Mouse (Mus musculus) kidney, adult 2 months (tissue): ENCODE results near the gene Esyt2. TPM values are rescaled to one million over a fixed set of nuclear protein-coding genes. Genes with fewer than 3 reads are reported as not detected.

Source experiments
- DNase-seq: peaks from one replicate; pipeline ENCODE4 v3.0.0; 2021
- H3K27ac ChIP-seq: fragments of 200-500 bp; 2 replicates; pipeline ENCODE4 v1.5.1; 2012; ENCODE audit warnings: low read depth, low read length, control low read depth, inconsistent platforms; ENCODE audit not compliant: insufficient read depth
- H3K27me3 ChIP-seq: fragments of 200-500 bp; replicated peaks from 2 replicates; pipeline ENCODE4 v1.6.1; 2012; ENCODE audit warnings: mild to moderate bottlenecking, moderate library complexity, low read length, inconsistent platforms; ENCODE audit not compliant: control insufficient read depth, insufficient read depth
- H3K36me3 ChIP-seq: fragments of 200-500 bp; 2 replicates; pipeline ENCODE4 v1.6.1; 2012; ENCODE audit warnings: mild to moderate bottlenecking, moderate library complexity, low read length, inconsistent platforms; ENCODE audit not compliant: control insufficient read depth, insufficient read depth
- H3K4me1 ChIP-seq: fragments of 200-500 bp; 2 replicates; pipeline ENCODE4 v1.6.1; 2011; ENCODE audit warnings: low read length; ENCODE audit not compliant: control insufficient read depth, insufficient read depth
- H3K4me3 ChIP-seq: fragments of 200-500 bp; 2 replicates; pipeline ENCODE4 v1.5.1; 2011; ENCODE audit warnings: mild to moderate bottlenecking, low read depth, low read length, control low read depth; ENCODE audit not compliant: insufficient read depth
- CTCF ChIP-seq: fragments of 200-500 bp; conservative IDR thresholded peaks from 2 replicates; pipeline ENCODE4 v1.5.1; 2011; ENCODE audit warnings: low read depth, mild to moderate bottlenecking, control low read depth, low read length, moderate library complexity, mixed read lengths; ENCODE audit not compliant: insufficient read depth, insufficient read length
- POLR2A ChIP-seq: fragments of 200-500 bp; IDR thresholded peaks from one replicate; pipeline ENCODE4 v1.6.1; 2011; ENCODE audit warnings: low read depth, low read length, control low read depth
- WGBS: fragments of 180-500 bp; shearing (Covaris S2); methylation state at CpG from one replicate; pipeline ENCODE4 v1.1.7; 2018; 5-methylcytosine and 5-hydroxymethylcytosine counted together
- polyA plus RNA-seq: library from polyadenylated mRNA; depleted of rRNA; stranded (reverse); fragments of >200 nt; gene quantifications from 2 replicates; pipeline ENCODE4 v1.2.3, GENCODE M21; 2012; rRNA removed

The Esyt2 gene
- polyA plus RNA-seq, result 6.8 and 8.8 TPM in 2 replicates

GRCm38 (mm10) chr12:116280653-116281364 lies at the start of gene Esyt2:
TSS of gene Esyt2 (plus strand) at chr12:116281196.
- Histone ChIP-seq H3K36me3 (no peaks in the 10 kb centered on the region), H3K27ac (peak within 1 kb of the TSS; percentile 95), H3K4me3 (peak within 1 kb of the TSS; percentile 85), H3K4me1 (peaks cover 3% of the 10 kb centered on the region; the same call in 1 of the 2 replicates), H3K27me3 (no peaks in the 10 kb centered on the region)
- DNase-seq, result peak; percentile 100
- WGBS, result under 1% methylated on average over 68 of the region's 68 CpGs
- TF ChIP-seq POLR2A, result peak; percentile 79
- TF ChIP-seq CTCF, result peak; percentile 24; the same call in 1 of the 2 replicates

GRCm38 (mm10) chr12:116231612-116232011 lies 49.4 kb upstream of the Esyt2 start:
- no peaks in the 10 kb centered on the region for H3K27me3 ChIP-seq
- peak; percentile 95 for DNase-seq
- H3K4me3 ChIP-seq, result peak overlapping the region; percentile 15; the same call in 1 of the 2 replicates
- H3K4me1 ChIP-seq, result peaks cover 3% of the 10 kb centered on the region; the same call in 1 of the 2 replicates
- TF ChIP-seq CTCF (no peak), POLR2A (no peak)
- no peaks in the 10 kb centered on the region for H3K36me3 ChIP-seq
- 13% methylated on average over 12 of the region's 12 CpGs for WGBS
- peak overlapping the region; percentile 61; the same call in 1 of the 2 replicates for H3K27ac ChIP-seq

GRCm38 (mm10) chr12:116232061-116232460 lies 48.9 kb upstream of the Esyt2 start:
- 0 out of 2 replicates have a peak overlapping the region, but pooled peaks have one; percentile 61 for H3K27ac ChIP-seq
- 80% methylated on average over 1 of the region's 1 CpGs for WGBS
- no peaks in the 10 kb centered on the region for H3K27me3 ChIP-seq
- no peaks in the 10 kb centered on the region for H3K36me3 ChIP-seq
- H3K4me3 ChIP-seq, result no peak overlapping the region
- TF ChIP-seq POLR2A, result no peak
- no peak for TF ChIP-seq CTCF
- H3K4me1 ChIP-seq, result peaks cover 3% of the 10 kb centered on the region; the same call in 1 of the 2 replicates
- DNase-seq, result no peak

- peak; percentile 17 for DNase-seq
- H3K4me3 ChIP-seq, result no peak overlapping the region
- WGBS, result 70% methylated on average over 4 of the region's 4 CpGs
- H3K36me3 ChIP-seq, result 0 out of 2 replicates have a peak, but pooled peaks cover 1% of the 10 kb centered on the region
- no peaks in the 10 kb centered on the region for H3K27me3 ChIP-seq
- H3K27ac ChIP-seq, result no peak overlapping the region
- TF ChIP-seq POLR2A (no peak), CTCF (0 out of 2 replicates have a peak, but pooled peaks have one; percentile 21)
- peaks cover 3% of the 10 kb centered on the region; the same call in 1 of the 2 replicates for H3K4me1 ChIP-seq
Measured at GRCm38 (mm10) chr12:116235356-116235755, 45.6 kb upstream of the Esyt2 start.

- Histone ChIP-seq H3K27ac (no peak overlapping the region), H3K27me3 (no peaks in the 10 kb centered on the region), H3K4me3 (no peak overlapping the region), H3K4me1 (peaks cover 2% of the 10 kb centered on the region; the same call in 1 of the 2 replicates), H3K36me3 (0 out of 2 replicates have a peak, but pooled peaks cover 1% of the 10 kb centered on the region)
- no peak for TF ChIP-seq CTCF
- no peak for TF ChIP-seq POLR2A
- no peak for DNase-seq
- WGBS, result 85% methylated on average over 3 of the region's 3 CpGs
Measured at GRCm38 (mm10) chr12:116236658-116237057, 44.3 kb upstream of the Esyt2 start.

- Histone ChIP-seq H3K27ac (no peak overlapping the region), H3K4me1 (no peaks in the 10 kb centered on the region), H3K36me3 (0 out of 2 replicates have a peak, but pooled peaks cover 1% of the 10 kb centered on the region), H3K4me3 (no peak overlapping the region), H3K27me3 (no peaks in the 10 kb centered on the region)
- no peak for DNase-seq
- no peak for TF ChIP-seq POLR2A
- TF ChIP-seq CTCF, result no peak
Measured at GRCm38 (mm10) chr12:116238370-116238769, 42.6 kb upstream of the Esyt2 start.

GRCm38 (mm10) chr12:116238803-116239202 lies 42.2 kb upstream of the Esyt2 start:
- H3K27ac ChIP-seq, result no peak overlapping the region
- TF ChIP-seq CTCF, result no peak
- TF ChIP-seq POLR2A, result no peak
- no peaks in the 10 kb centered on the region for H3K4me1 ChIP-seq
- H3K4me3 ChIP-seq, result no peak overlapping the region
- 83% methylated on average over 3 of the region's 3 CpGs for WGBS
- H3K27me3 ChIP-seq, result no peaks in the 10 kb centered on the region
- no peak for DNase-seq
- 0 out of 2 replicates have a peak, but pooled peaks cover 1% of the 10 kb centered on the region for H3K36me3 ChIP-seq
